Mouse (Mus musculus): ENCODE results near the gene Gga3. TPM values are rescaled to one million over a fixed set of nuclear protein-coding genes. Genes with fewer than 3 reads are reported as not detected.

The Gga3 gene
- polyA plus RNA-seq, 1 experiment from 2014 or later: 16.8 TPM

Other genes starting within 250 kb of the Gga3 start
- gene Hid1, start 236.3 kb downstream of the Gga3 start, polyA plus RNA-seq (2015; fragmentation: Nextera tagmentation; extraction: Ambion mirVana): 20.5 and 22.0 TPM in 2 replicates
- 4.6 and 5.1 TPM in 2 replicates for gene Cdr2l, start 222.1 kb downstream of the Gga3 start, polyA plus RNA-seq (2015; fragmentation: Nextera tagmentation; extraction: Ambion mirVana)
- gene Mrpl58, start 200.3 kb downstream of the Gga3 start, polyA plus RNA-seq (2015; fragmentation: Nextera tagmentation; extraction: Ambion mirVana): 180 and 194 TPM in 2 replicates
- 985 and 1,025 TPM in 2 replicates for gene Atp5h, start 184.1 kb downstream of the Gga3 start, polyA plus RNA-seq (2015; fragmentation: Nextera tagmentation; extraction: Ambion mirVana)
- gene Kctd2, start 183.9 kb downstream of the Gga3 start, polyA plus RNA-seq (2015; fragmentation: Nextera tagmentation; extraction: Ambion mirVana): 2.8 and 3.5 TPM in 2 replicates
- gene Trim80, start 163.5 kb downstream of the Gga3 start, polyA plus RNA-seq (2015; fragmentation: Nextera tagmentation; extraction: Ambion mirVana): 1.1 and 1.4 TPM in 2 replicates
- 3.0 and 3.1 TPM in 2 replicates for gene Slc16a5, start 141.6 kb downstream of the Gga3 start, polyA plus RNA-seq (2015; fragmentation: Nextera tagmentation; extraction: Ambion mirVana)
- gene Armc7, start 128.4 kb downstream of the Gga3 start, polyA plus RNA-seq (2015; fragmentation: Nextera tagmentation; extraction: Ambion mirVana): 8.0 and 9.2 TPM in 2 replicates
- gene Nt5c, start 112.2 kb downstream of the Gga3 start, polyA plus RNA-seq (2015; fragmentation: Nextera tagmentation; extraction: Ambion mirVana): 166 and 174 TPM in 2 replicates
- gene Jpt1, start 89.7 kb downstream of the Gga3 start, polyA plus RNA-seq (2015; fragmentation: Nextera tagmentation; extraction: Ambion mirVana): 454 and 496 TPM in 2 replicates
- gene Sumo2, start 67.8 kb downstream of the Gga3 start, polyA plus RNA-seq (2015; fragmentation: Nextera tagmentation; extraction: Ambion mirVana): 581 and 669 TPM in 2 replicates
- gene Nup85, start 39.6 kb downstream of the Gga3 start, polyA plus RNA-seq (2015; fragmentation: Nextera tagmentation; extraction: Ambion mirVana): 115 and 134 TPM in 2 replicates
- 90.0 and 103 TPM in 2 replicates for gene Mrps7, start 126 bp downstream of the Gga3 start, polyA plus RNA-seq (2015; fragmentation: Nextera tagmentation; extraction: Ambion mirVana)
- 33.5 and 34.5 TPM in 2 replicates for gene Mif4gd, start 8.9 kb upstream of the Gga3 start, polyA plus RNA-seq (2015; fragmentation: Nextera tagmentation; extraction: Ambion mirVana)
- 30.3 and 31.3 TPM in 2 replicates for gene Slc25a19, start 24.2 kb upstream of the Gga3 start, polyA plus RNA-seq (2015; fragmentation: Nextera tagmentation; extraction: Ambion mirVana)
- 67.1 and 73.1 TPM in 2 replicates for gene Grb2, start 104.5 kb upstream of the Gga3 start, polyA plus RNA-seq (2015; fragmentation: Nextera tagmentation; extraction: Ambion mirVana)
- gene Tmem94, start 161.4 kb upstream of the Gga3 start, polyA plus RNA-seq (2015; fragmentation: Nextera tagmentation; extraction: Ambion mirVana): 19.7 and 21.1 TPM in 2 replicates
- 11.2 and 11.7 TPM in 2 replicates for gene Caskin2, start 209.6 kb upstream of the Gga3 start, polyA plus RNA-seq (2015; fragmentation: Nextera tagmentation; extraction: Ambion mirVana)
- gene Tsen54, start 210.7 kb upstream of the Gga3 start, polyA plus RNA-seq (2015; fragmentation: Nextera tagmentation; extraction: Ambion mirVana): 34.2 and 37.7 TPM in 2 replicates
- 102 and 107 TPM in 2 replicates for gene Llgl2, start 220.0 kb upstream of the Gga3 start, polyA plus RNA-seq (2015; fragmentation: Nextera tagmentation; extraction: Ambion mirVana)

Data from intestine, embryonic 16.5 days (tissue).